Mouse (Mus musculus) lung, postnatal 0 days (tissue): ENCODE data around the gene Cavin4.

ENCODE experiments used
- CTCF ChIP-seq: IDR thresholded peaks from 2 replicates; pipeline ENCODE4 v1.5.1; 2016; ENCODE audit warnings: antibody characterized with exemption, mild to moderate bottlenecking
- EP300 ChIP-seq: IDR thresholded peaks from 2 replicates; pipeline ENCODE4 v1.6.1; 2016; ENCODE audit warnings: antibody characterized with exemption, mild to moderate bottlenecking, control low read depth

DNA sequence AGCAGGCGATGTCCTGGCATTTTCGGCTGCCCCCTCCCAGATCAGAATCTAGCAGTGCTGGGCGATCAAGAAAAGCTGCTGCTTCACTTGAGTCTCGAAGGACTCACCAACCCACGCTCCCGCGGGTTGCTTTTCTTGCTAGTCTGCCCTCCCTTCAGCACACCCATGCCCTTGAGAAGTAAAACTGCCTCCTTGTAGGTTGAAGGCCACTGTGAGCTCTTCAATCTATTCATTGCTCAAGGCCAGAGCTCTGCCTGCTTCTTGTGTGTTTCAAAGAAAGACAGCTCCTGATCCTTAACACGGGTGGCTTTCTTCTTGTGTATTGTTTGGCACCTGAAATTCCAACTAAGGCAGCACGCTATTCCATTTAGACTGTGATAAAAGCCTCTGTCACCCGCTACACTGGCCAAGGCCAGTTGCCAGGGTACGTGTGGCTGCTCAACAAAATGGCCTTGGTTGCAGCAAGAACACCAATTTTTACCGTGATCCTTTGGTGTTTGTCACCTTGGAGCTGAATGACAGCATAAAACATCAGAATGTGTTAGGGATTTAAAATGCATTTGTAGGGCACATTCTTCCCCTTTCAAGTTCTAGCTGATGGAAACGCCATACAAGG lies 13.4 kb downstream of the Cavin4 start:
- TF ChIP-seq EP300 (no peak), CTCF (no peak)
